Mouse (Mus musculus): ENCODE data around the gene Wipf2. TPM values are rescaled to one million over a fixed set of nuclear protein-coding genes. Genes with fewer than 3 reads are reported as not detected.

The Wipf2 gene
- polyA plus RNA-seq, 1 experiment from 2014 or later = 5.4 TPM

- no peaks in the 10 kb centered on the region; the same call in 1 of the 2 replicates for H3K27me3 ChIP-seq (ENCODE audit: control insufficient read depth, insufficient read depth, low read length)
- peak overlapping the region; percentile 98 for H3K4me2 ChIP-seq (replicated peaks; ENCODE audit: low read depth, low read length)
- H3K4me3 ChIP-seq (ENCODE audit: low read depth, low read length) = peak overlapping the region; percentile 65
- peaks cover 46% of the 10 kb centered on the region for H3K4me1 ChIP-seq (replicated peaks; ENCODE audit: control insufficient read depth, insufficient read depth, low read length)
- H3K9ac ChIP-seq (ENCODE audit: low read depth, low read length) = peak overlapping the region; percentile 67; the same call in 1 of the 2 replicates
- H3K9me3 ChIP-seq (ENCODE audit: control insufficient read depth, low read length) = no peaks in the 10 kb centered on the region
- WGBS = 37% methylated on average over 7 of the region's 7 CpGs
- DNase-seq (ENCODE audit: low spot score) (no peak), ATAC-seq (ENCODE audit: low FRiP score) (no peak)
- H3K27ac ChIP-seq (ENCODE audit: low read depth, low read length) = no peak overlapping the region
- H3K36me3 ChIP-seq (ENCODE audit: control insufficient read depth, insufficient read depth, low read length) = no peaks in the 10 kb centered on the region
Measured at GRCm38 (mm10) chr11:98938701-98939083, 75.3 kb downstream of the Wipf2 start.

GRCm38 (mm10) chr11:98939084-98939952, 75.9 kb downstream of the Wipf2 start:
- peak overlapping the region; percentile 7; the same call in 1 of the 2 replicates for H3K9ac ChIP-seq (ENCODE audit: low read depth, low read length)
- H3K9me3 ChIP-seq (ENCODE audit: control insufficient read depth, low read length) = no peaks in the 10 kb centered on the region
- H3K36me3 ChIP-seq (ENCODE audit: control insufficient read depth, insufficient read depth, low read length) = no peaks in the 10 kb centered on the region
- 50% methylated on average over 15 of the region's 15 CpGs for WGBS
- H3K4me3 ChIP-seq (ENCODE audit: low read depth, low read length) = peak overlapping the region; percentile 65; the same call in 1 of the 2 replicates
- ATAC-seq (ENCODE audit: low FRiP score) = no peak
- H3K27me3 ChIP-seq (ENCODE audit: control insufficient read depth, insufficient read depth, low read length) = no peaks in the 10 kb centered on the region; the same call in 1 of the 2 replicates
- H3K4me2 ChIP-seq (replicated peaks; ENCODE audit: low read depth, low read length) = peak overlapping the region; percentile 98
- H3K4me1 ChIP-seq (replicated peaks; ENCODE audit: control insufficient read depth, insufficient read depth, low read length) = peaks cover 51% of the 10 kb centered on the region
- no peak for DNase-seq (ENCODE audit: low spot score)
- no peak overlapping the region for H3K27ac ChIP-seq (ENCODE audit: low read depth, low read length)

- H3K4me3 ChIP-seq (ENCODE audit: low read depth, low read length) = no peak overlapping the region
- DNase-seq (ENCODE audit: low spot score) = no peak
- H3K36me3 ChIP-seq (ENCODE audit: control insufficient read depth, insufficient read depth, low read length) = no peaks in the 10 kb centered on the region
- H3K9me3 ChIP-seq (ENCODE audit: control insufficient read depth, low read length) = no peaks in the 10 kb centered on the region
- WGBS = 45% methylated on average over 11 of the region's 11 CpGs
- peak overlapping the region; percentile 98 for H3K4me2 ChIP-seq (replicated peaks; ENCODE audit: low read depth, low read length)
- no peak for ATAC-seq (ENCODE audit: low FRiP score)
- H3K27me3 ChIP-seq (ENCODE audit: control insufficient read depth, insufficient read depth, low read length) = no peaks in the 10 kb centered on the region; the same call in 1 of the 2 replicates
- peaks cover 51% of the 10 kb centered on the region for H3K4me1 ChIP-seq (replicated peaks; ENCODE audit: control insufficient read depth, insufficient read depth, low read length)
- peak overlapping the region; percentile 42; the same call in 1 of the 2 replicates for H3K9ac ChIP-seq (ENCODE audit: low read depth, low read length)
- H3K27ac ChIP-seq (ENCODE audit: low read depth, low read length) = 0 out of 2 replicates have a peak overlapping the region, but pooled peaks have one; percentile 39
Measured at GRCm38 (mm10) chr11:98939953-98940641, 76.7 kb downstream of the Wipf2 start.

GRCm38 (mm10) chr11:98940776-98941175, 77.3 kb downstream of the Wipf2 start:
- DNase-seq (ENCODE audit: low spot score) = no peak
- Histone ChIP-seq H3K27ac (ENCODE audit: low read depth, low read length) (peak overlapping the region; percentile 67; the same call in 1 of the 2 replicates), H3K36me3 (ENCODE audit: control insufficient read depth, insufficient read depth, low read length) (no peaks in the 10 kb centered on the region), H3K9me3 (ENCODE audit: control insufficient read depth, low read length) (no peaks in the 10 kb centered on the region), H3K27me3 (ENCODE audit: control insufficient read depth, insufficient read depth, low read length) (no peaks in the 10 kb centered on the region; the same call in 1 of the 2 replicates), H3K4me2 (replicated peaks; ENCODE audit: low read depth, low read length) (peak overlapping the region; percentile 76), H3K4me1 (replicated peaks; ENCODE audit: control insufficient read depth, insufficient read depth, low read length) (peaks cover 51% of the 10 kb centered on the region), H3K9ac (ENCODE audit: low read depth, low read length) (peak overlapping the region; percentile 47; the same call in 1 of the 2 replicates), H3K4me3 (ENCODE audit: low read depth, low read length) (peak overlapping the region; percentile 35; the same call in 1 of the 2 replicates)
- WGBS = 38% methylated on average over 3 of the region's 3 CpGs
- no peak for ATAC-seq (ENCODE audit: low FRiP score)

- H3K27ac ChIP-seq (ENCODE audit: low read depth, low read length) = peak overlapping the region; percentile 67
- H3K4me2 ChIP-seq (replicated peaks; ENCODE audit: low read depth, low read length) = peak overlapping the region; percentile 76
- H3K9ac ChIP-seq (ENCODE audit: low read depth, low read length) = peak overlapping the region; percentile 47; the same call in 1 of the 2 replicates
- no peaks in the 10 kb centered on the region for H3K36me3 ChIP-seq (ENCODE audit: control insufficient read depth, insufficient read depth, low read length)
- ATAC-seq (ENCODE audit: low FRiP score) (peak; percentile 23; the same call in 1 of the 2 replicates), DNase-seq (ENCODE audit: low spot score) (no peak)
- H3K9me3 ChIP-seq (ENCODE audit: control insufficient read depth, low read length) = no peaks in the 10 kb centered on the region
- no peaks in the 10 kb centered on the region; the same call in 1 of the 2 replicates for H3K27me3 ChIP-seq (ENCODE audit: control insufficient read depth, insufficient read depth, low read length)
- peak overlapping the region; percentile 35 for H3K4me3 ChIP-seq (ENCODE audit: low read depth, low read length)
- WGBS = 5% methylated on average over 11 of the region's 12 CpGs
- peaks cover 46% of the 10 kb centered on the region for H3K4me1 ChIP-seq (replicated peaks; ENCODE audit: control insufficient read depth, insufficient read depth, low read length)
Measured at GRCm38 (mm10) chr11:98941341-98941825, 77.9 kb downstream of the Wipf2 start.

- peak overlapping the region; percentile 46 for H3K9ac ChIP-seq (ENCODE audit: low read depth, low read length)
- peak overlapping the region; percentile 67 for H3K27ac ChIP-seq (ENCODE audit: low read depth, low read length)
- peak overlapping the region; percentile 76 for H3K4me2 ChIP-seq (replicated peaks; ENCODE audit: low read depth, low read length)
- ATAC-seq (ENCODE audit: low FRiP score) (peak; percentile 53), DNase-seq (ENCODE audit: low spot score) (peak; percentile 90)
- peaks cover 40% of the 10 kb centered on the region for H3K4me1 ChIP-seq (replicated peaks; ENCODE audit: control insufficient read depth, insufficient read depth, low read length)
- peak overlapping the region; percentile 35 for H3K4me3 ChIP-seq (ENCODE audit: low read depth, low read length)
- no peaks in the 10 kb centered on the region for H3K9me3 ChIP-seq (ENCODE audit: control insufficient read depth, low read length)
- WGBS = 6% methylated on average over 15 of the region's 15 CpGs
- no peaks in the 10 kb centered on the region for H3K27me3 ChIP-seq (ENCODE audit: control insufficient read depth, insufficient read depth, low read length)
- no peaks in the 10 kb centered on the region for H3K36me3 ChIP-seq (ENCODE audit: control insufficient read depth, insufficient read depth, low read length)
Measured at GRCm38 (mm10) chr11:98941826-98942550, 78.5 kb downstream of the Wipf2 start.

GRCm38 (mm10) chr11:98942555-98942922, 79.1 kb downstream of the Wipf2 start:
- H3K27ac ChIP-seq (ENCODE audit: low read depth, low read length) = peak overlapping the region; percentile 67
- peaks cover 40% of the 10 kb centered on the region for H3K4me1 ChIP-seq (replicated peaks; ENCODE audit: control insufficient read depth, insufficient read depth, low read length)
- peak overlapping the region; percentile 46; the same call in 1 of the 2 replicates for H3K9ac ChIP-seq (ENCODE audit: low read depth, low read length)
- H3K27me3 ChIP-seq (ENCODE audit: control insufficient read depth, insufficient read depth, low read length) = no peaks in the 10 kb centered on the region
- no peaks in the 10 kb centered on the region for H3K36me3 ChIP-seq (ENCODE audit: control insufficient read depth, insufficient read depth, low read length)
- DNase-seq (ENCODE audit: low spot score) (no peak), ATAC-seq (ENCODE audit: low FRiP score) (no peak)
- WGBS = 61% methylated on average over 3 of the region's 3 CpGs
- H3K9me3 ChIP-seq (ENCODE audit: control insufficient read depth, low read length) = no peaks in the 10 kb centered on the region
- H3K4me3 ChIP-seq (ENCODE audit: low read depth, low read length) = peak overlapping the region; percentile 35; the same call in 1 of the 2 replicates
- peak overlapping the region; percentile 76 for H3K4me2 ChIP-seq (replicated peaks; ENCODE audit: low read depth, low read length)

Measured in hindbrain, embryonic 11.5 days (tissue).